Mouse (Mus musculus): ENCODE data around the gene Sdc1. TPM values are rescaled to one million over a fixed set of nuclear protein-coding genes. Genes with fewer than 3 reads are reported as not detected.

Gene Sdc1
- 30.4 and 39.8 TPM in 2 replicates for total RNA-seq (2014; rRNA removed; ENCODE audit: low replicate concordance)
- polyA plus RNA-seq (2015; fragmentation: Nextera tagmentation; extraction: Ambion mirVana) = 22.4 and 22.5 TPM in 2 replicates

DNA sequence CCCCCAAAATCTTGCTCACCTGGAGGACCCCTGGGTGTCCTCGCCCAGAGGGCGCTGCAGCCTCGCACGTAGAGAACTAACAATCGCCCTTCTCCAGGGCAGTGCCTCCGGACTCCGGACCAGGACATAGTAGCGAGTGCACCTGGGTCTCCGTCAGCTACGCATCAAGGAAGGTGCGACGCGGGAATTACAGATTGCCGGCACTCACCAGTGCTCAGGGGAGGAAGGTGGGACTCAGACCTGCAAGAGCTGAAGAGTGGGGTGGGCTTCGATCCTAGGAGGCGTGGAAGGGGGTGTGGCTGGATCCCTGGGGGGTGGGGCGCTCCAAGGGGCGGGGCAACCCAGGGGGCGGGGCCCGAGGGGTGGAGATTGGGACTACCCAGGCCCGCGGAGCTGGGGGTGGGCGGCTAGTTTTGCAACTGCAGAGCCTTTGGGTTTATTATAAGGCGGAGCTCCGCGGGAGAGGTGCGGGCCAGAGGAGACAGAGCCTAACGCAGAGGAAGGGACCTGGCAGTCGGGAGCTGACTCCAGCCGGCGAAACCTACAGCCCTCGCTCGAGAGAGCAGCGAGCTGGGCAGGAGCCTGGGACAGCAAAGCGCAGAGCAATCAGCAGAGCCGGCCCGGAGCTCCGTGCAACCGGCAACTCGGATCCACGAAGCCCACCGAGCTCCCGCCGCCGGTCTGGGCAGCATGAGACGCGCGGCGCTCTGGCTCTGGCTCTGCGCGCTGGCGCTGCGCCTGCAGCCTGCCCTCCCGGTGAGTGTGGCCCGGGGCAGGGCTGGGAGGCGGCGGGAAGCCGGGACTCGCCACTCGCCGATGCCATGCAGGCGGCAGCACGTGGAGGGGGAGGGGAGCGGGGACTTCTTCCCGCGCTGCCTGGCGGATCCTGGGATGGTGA, at the start of gene Sdc1:
TSS of gene Sdc1 (plus strand) at position 378 of the 898 bp plus-strand sequence.
- H3K9ac ChIP-seq (replicated peaks; ENCODE audit: low read depth, low read length) = peak within 1 kb of the TSS; percentile 74
- ATAC-seq (ENCODE audit: insufficient read depth, low read depth) (peak; percentile 73), DNase-seq (ENCODE audit: low spot score) (peak; percentile 51)
- no peaks in the 10 kb centered on the region for H3K27me3 ChIP-seq (ENCODE audit: control insufficient read depth, insufficient read depth, low read length)
- H3K4me1 ChIP-seq (ENCODE audit: control insufficient read depth, insufficient read depth) = 0 out of 2 replicates have a peak, but pooled peaks cover 4% of the 10 kb centered on the region
- H3K4me3 ChIP-seq (ENCODE audit: low read depth, low read length) = peak within 1 kb of the TSS; percentile 85
- no peaks in the 10 kb centered on the region for H3K9me3 ChIP-seq (replicated peaks; ENCODE audit: control insufficient read depth, low read length)
- H3K4me2 ChIP-seq (ENCODE audit: low read depth, low read length) = peak within 1 kb of the TSS; percentile 100
- TF ChIP-seq CTCF (IDR thresholded peaks at IDR 0.05; ENCODE audit: low read depth) (peak; percentile 39), EP300 (IDR thresholded peaks at IDR 0.05; ENCODE audit: low read depth) (no peak)
- under 1% methylated on average over 66 of the region's 67 CpGs for WGBS
- peak within 1 kb of the TSS; percentile 47 for H3K27ac ChIP-seq (ENCODE audit: low read depth)
- H3K36me3 ChIP-seq (replicated peaks; ENCODE audit: control insufficient read depth, insufficient read depth, low read length) = no peaks in the 10 kb centered on the region

DNA sequence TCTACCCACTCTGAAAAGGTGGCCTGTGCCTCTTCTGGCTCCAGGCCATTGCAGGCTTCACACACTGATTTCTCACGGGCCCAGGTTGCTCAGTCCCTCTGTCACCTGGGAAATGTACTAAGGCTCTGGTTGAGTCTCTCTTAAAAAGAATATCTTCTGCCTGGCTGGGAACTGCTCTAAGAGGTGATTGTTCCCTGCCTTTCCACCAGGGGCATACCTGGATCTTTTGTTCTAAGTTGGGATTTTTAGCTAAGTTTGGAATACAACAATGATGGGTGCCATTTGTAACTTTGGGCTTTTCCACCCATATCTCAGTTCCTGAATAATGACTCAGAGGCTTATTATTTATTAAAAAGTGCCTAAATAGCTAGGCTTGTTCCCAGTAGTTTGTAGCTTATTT, 44.2 kb upstream of the Sdc1 start:
- WGBS = 61% methylated on average over 1 of the region's 1 CpGs
- ATAC-seq (ENCODE audit: insufficient read depth, low read depth) (no peak), DNase-seq (ENCODE audit: low spot score) (no peak)
- Histone ChIP-seq H3K27ac (ENCODE audit: low read depth) (no peak overlapping the region), H3K4me1 (ENCODE audit: control insufficient read depth, insufficient read depth) (no peaks in the 10 kb centered on the region), H3K4me3 (ENCODE audit: low read depth, low read length) (no peak overlapping the region), H3K9me3 (replicated peaks; ENCODE audit: control insufficient read depth, low read length) (no peaks in the 10 kb centered on the region), H3K27me3 (ENCODE audit: control insufficient read depth, insufficient read depth, low read length) (no peaks in the 10 kb centered on the region), H3K9ac (replicated peaks; ENCODE audit: low read depth, low read length) (no peak overlapping the region), H3K4me2 (ENCODE audit: low read depth, low read length) (no peak overlapping the region), H3K36me3 (replicated peaks; ENCODE audit: control insufficient read depth, insufficient read depth, low read length) (peaks cover 50% of the 10 kb centered on the region)
- no peak for TF ChIP-seq EP300 (IDR thresholded peaks at IDR 0.05; ENCODE audit: low read depth)
- peak; percentile 18; the same call in 1 of the 2 replicates for TF ChIP-seq CTCF (IDR thresholded peaks at IDR 0.05; ENCODE audit: low read depth)

DNA sequence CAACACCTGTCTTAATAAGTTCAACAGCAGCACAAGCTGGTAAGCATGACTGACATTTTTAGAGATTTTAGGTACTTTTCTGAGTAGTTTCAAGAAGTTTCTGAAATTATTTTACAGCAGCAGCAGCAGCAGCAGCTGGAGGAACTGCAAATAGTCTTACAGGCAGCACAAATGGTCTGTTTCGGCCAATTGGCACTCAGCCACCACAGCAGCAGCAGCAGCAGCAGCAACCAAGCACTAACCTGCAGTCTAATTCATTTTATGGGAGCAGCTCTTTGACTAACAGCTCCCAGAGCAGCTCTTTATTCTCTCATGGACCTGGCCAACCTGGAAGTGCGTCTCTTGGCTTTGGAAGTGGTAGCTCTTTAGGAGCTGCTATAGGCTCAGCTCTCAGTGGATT, 42.4 kb upstream of the Sdc1 start:
- Histone ChIP-seq H3K27me3 (ENCODE audit: control insufficient read depth, insufficient read depth, low read length) (no peaks in the 10 kb centered on the region), H3K27ac (ENCODE audit: low read depth) (no peak overlapping the region), H3K4me2 (ENCODE audit: low read depth, low read length) (no peak overlapping the region), H3K4me3 (ENCODE audit: low read depth, low read length) (no peak overlapping the region), H3K9ac (replicated peaks; ENCODE audit: low read depth, low read length) (no peak overlapping the region), H3K4me1 (ENCODE audit: control insufficient read depth, insufficient read depth) (no peaks in the 10 kb centered on the region), H3K9me3 (replicated peaks; ENCODE audit: control insufficient read depth, low read length) (no peaks in the 10 kb centered on the region), H3K36me3 (replicated peaks; ENCODE audit: control insufficient read depth, insufficient read depth, low read length) (peaks cover 43% of the 10 kb centered on the region)
- ATAC-seq (ENCODE audit: insufficient read depth, low read depth) = no peak
- DNase-seq (ENCODE audit: low spot score) = no peak
- no peak for TF ChIP-seq EP300 (IDR thresholded peaks at IDR 0.05; ENCODE audit: low read depth)
- TF ChIP-seq CTCF (IDR thresholded peaks at IDR 0.05; ENCODE audit: low read depth) = no peak
- WGBS = 71% methylated on average over 2 of the region's 2 CpGs

- Histone ChIP-seq H3K27ac (ENCODE audit: low read depth) (peak overlapping the region; percentile 9), H3K9ac (replicated peaks; ENCODE audit: low read depth, low read length) (no peak overlapping the region), H3K4me3 (ENCODE audit: low read depth, low read length) (no peak overlapping the region), H3K4me1 (ENCODE audit: control insufficient read depth, insufficient read depth) (peaks cover 6% of the 10 kb centered on the region; the same call in 1 of the 2 replicates), H3K27me3 (ENCODE audit: control insufficient read depth, insufficient read depth, low read length) (no peaks in the 10 kb centered on the region), H3K36me3 (replicated peaks; ENCODE audit: control insufficient read depth, insufficient read depth, low read length) (peaks cover 40% of the 10 kb centered on the region), H3K9me3 (replicated peaks; ENCODE audit: control insufficient read depth, low read length) (no peaks in the 10 kb centered on the region), H3K4me2 (ENCODE audit: low read depth, low read length) (no peak overlapping the region)
- TF ChIP-seq EP300 (IDR thresholded peaks at IDR 0.05; ENCODE audit: low read depth) (no peak), CTCF (IDR thresholded peaks at IDR 0.05; ENCODE audit: low read depth) (no peak)
- ATAC-seq (ENCODE audit: insufficient read depth, low read depth) (no peak), DNase-seq (ENCODE audit: low spot score) (no peak)
- 93% methylated on average over 2 of the region's 2 CpGs for WGBS
Measured at GRCm38 (mm10) chr12:8753654-8754053, 17.5 kb upstream of the Sdc1 start.

- Histone ChIP-seq H3K4me1 (ENCODE audit: control insufficient read depth, insufficient read depth) (peaks cover 6% of the 10 kb centered on the region; the same call in 1 of the 2 replicates), H3K4me3 (ENCODE audit: low read depth, low read length) (no peak overlapping the region), H3K4me2 (ENCODE audit: low read depth, low read length) (no peak overlapping the region), H3K27me3 (ENCODE audit: control insufficient read depth, insufficient read depth, low read length) (no peaks in the 10 kb centered on the region), H3K27ac (ENCODE audit: low read depth) (peak overlapping the region; percentile 9), H3K36me3 (replicated peaks; ENCODE audit: control insufficient read depth, insufficient read depth, low read length) (peaks cover 35% of the 10 kb centered on the region), H3K9ac (replicated peaks; ENCODE audit: low read depth, low read length) (no peak overlapping the region), H3K9me3 (replicated peaks; ENCODE audit: control insufficient read depth, low read length) (no peaks in the 10 kb centered on the region)
- TF ChIP-seq CTCF (IDR thresholded peaks at IDR 0.05; ENCODE audit: low read depth) (no peak), EP300 (IDR thresholded peaks at IDR 0.05; ENCODE audit: low read depth) (no peak)
- DNase-seq (ENCODE audit: low spot score) (peak; percentile 46), ATAC-seq (ENCODE audit: insufficient read depth, low read depth) (peak; percentile 63)
- 44% methylated on average over 4 of the region's 4 CpGs for WGBS
Measured at GRCm38 (mm10) chr12:8754116-8754515, 17.0 kb upstream of the Sdc1 start.

Data from heart, postnatal 0 days (tissue).